Mouse (Mus musculus): ENCODE measurements around the gene Acss2. TPM values are rescaled to one million over a fixed set of nuclear protein-coding genes. Genes with fewer than 3 reads are reported as not detected.
A peak's percentile ranks its signal among the peaks of the same experiment; 100 is the strongest.

Gene Acss2
- polyA plus RNA-seq, 1 experiment from 2014 or later, result 20.8 TPM

- Histone ChIP-seq H3K27ac (no peak overlapping the region), H3K9me3 (replicated peaks; ENCODE audit: low read length) (no peaks in the 10 kb centered on the region), H3K27me3 (ENCODE audit: insufficient read depth, low read length) (no peaks in the 10 kb centered on the region), H3K4me3 (replicated peaks; ENCODE audit: low read depth, low read length) (no peak overlapping the region), H3K4me1 (replicated peaks; ENCODE audit: insufficient read depth, low read length) (no peaks in the 10 kb centered on the region), H3K4me2 (ENCODE audit: low read length) (no peak overlapping the region), H3K9ac (ENCODE audit: low read depth, low read length) (no peak overlapping the region), H3K36me3 (ENCODE audit: insufficient read depth, low read length) (no peaks in the 10 kb centered on the region)
- peak; percentile 65 for ATAC-seq (replicated peaks; ENCODE audit: low FRiP score, low read depth)
- TF ChIP-seq CTCF (IDR thresholded peaks at IDR 0.05; ENCODE audit: low read depth), result peak; percentile 91
- DNase-seq (ENCODE audit: low spot score), result peak; percentile 86
- WGBS, result 15% methylated on average over 8 of the region's 8 CpGs
Observed at GRCm38 (mm10) chr2:155619817-155620216, 102.1 kb downstream of the Acss2 start.

- Histone ChIP-seq H3K27me3 (ENCODE audit: insufficient read depth, low read length) (no peaks in the 10 kb centered on the region), H3K36me3 (ENCODE audit: insufficient read depth, low read length) (no peaks in the 10 kb centered on the region), H3K9me3 (replicated peaks; ENCODE audit: low read length) (no peaks in the 10 kb centered on the region), H3K4me1 (replicated peaks; ENCODE audit: insufficient read depth, low read length) (no peaks in the 10 kb centered on the region), H3K4me2 (ENCODE audit: low read length) (no peak overlapping the region), H3K4me3 (replicated peaks; ENCODE audit: low read depth, low read length) (no peak overlapping the region), H3K27ac (no peak overlapping the region), H3K9ac (ENCODE audit: low read depth, low read length) (no peak overlapping the region)
- no peak for TF ChIP-seq CTCF (IDR thresholded peaks at IDR 0.05; ENCODE audit: low read depth)
- ATAC-seq (replicated peaks; ENCODE audit: low FRiP score, low read depth) (no peak), DNase-seq (ENCODE audit: low spot score) (no peak)
- WGBS, result 23% methylated on average over 11 of the region's 11 CpGs
Observed at GRCm38 (mm10) chr2:155622606-155623005, 104.9 kb downstream of the Acss2 start.

- H3K9ac ChIP-seq (ENCODE audit: low read depth, low read length), result no peak overlapping the region
- H3K36me3 ChIP-seq (ENCODE audit: insufficient read depth, low read length), result no peaks in the 10 kb centered on the region
- H3K27me3 ChIP-seq (ENCODE audit: insufficient read depth, low read length), result no peaks in the 10 kb centered on the region
- no peaks in the 10 kb centered on the region for H3K9me3 ChIP-seq (replicated peaks; ENCODE audit: low read length)
- no peak for TF ChIP-seq CTCF (IDR thresholded peaks at IDR 0.05; ENCODE audit: low read depth)
- H3K4me1 ChIP-seq (replicated peaks; ENCODE audit: insufficient read depth, low read length), result peaks cover 2% of the 10 kb centered on the region
- no peak overlapping the region for H3K4me2 ChIP-seq (ENCODE audit: low read length)
- no peak overlapping the region for H3K4me3 ChIP-seq (replicated peaks; ENCODE audit: low read depth, low read length)
- H3K27ac ChIP-seq, result no peak overlapping the region
- no peak for DNase-seq (ENCODE audit: low spot score)
- 78% methylated on average over 6 of the region's 6 CpGs for WGBS
- ATAC-seq (replicated peaks; ENCODE audit: low FRiP score, low read depth), result no peak
Observed at GRCm38 (mm10) chr2:155623996-155624395, 106.2 kb downstream of the Acss2 start.

GRCm38 (mm10) chr2:155624730-155625129, 107.0 kb downstream of the Acss2 start:
- H3K27ac ChIP-seq, result no peak overlapping the region
- 43% methylated on average over 10 of the region's 10 CpGs for WGBS
- H3K9me3 ChIP-seq (replicated peaks; ENCODE audit: low read length), result no peaks in the 10 kb centered on the region
- H3K36me3 ChIP-seq (ENCODE audit: insufficient read depth, low read length), result no peaks in the 10 kb centered on the region
- H3K4me1 ChIP-seq (replicated peaks; ENCODE audit: insufficient read depth, low read length), result peaks cover 8% of the 10 kb centered on the region
- TF ChIP-seq CTCF (IDR thresholded peaks at IDR 0.05; ENCODE audit: low read depth), result peak; percentile 73
- DNase-seq (ENCODE audit: low spot score) (peak; percentile 81), ATAC-seq (replicated peaks; ENCODE audit: low FRiP score, low read depth) (no peak)
- no peak overlapping the region for H3K4me3 ChIP-seq (replicated peaks; ENCODE audit: low read depth, low read length)
- no peaks in the 10 kb centered on the region for H3K27me3 ChIP-seq (ENCODE audit: insufficient read depth, low read length)
- no peak overlapping the region for H3K9ac ChIP-seq (ENCODE audit: low read depth, low read length)
- no peak overlapping the region for H3K4me2 ChIP-seq (ENCODE audit: low read length)

GRCm38 (mm10) chr2:155626277-155626676, 108.5 kb downstream of the Acss2 start:
- no peak for DNase-seq (ENCODE audit: low spot score)
- H3K4me2 ChIP-seq (ENCODE audit: low read length), result no peak overlapping the region
- no peak overlapping the region for H3K4me3 ChIP-seq (replicated peaks; ENCODE audit: low read depth, low read length)
- H3K9me3 ChIP-seq (replicated peaks; ENCODE audit: low read length), result no peaks in the 10 kb centered on the region
- TF ChIP-seq CTCF (IDR thresholded peaks at IDR 0.05; ENCODE audit: low read depth), result no peak
- H3K27ac ChIP-seq, result no peak overlapping the region
- H3K4me1 ChIP-seq (replicated peaks; ENCODE audit: insufficient read depth, low read length), result peaks cover 8% of the 10 kb centered on the region
- no peaks in the 10 kb centered on the region for H3K36me3 ChIP-seq (ENCODE audit: insufficient read depth, low read length)
- 39% methylated on average over 15 of the region's 15 CpGs for WGBS
- no peak for ATAC-seq (replicated peaks; ENCODE audit: low FRiP score, low read depth)
- H3K9ac ChIP-seq (ENCODE audit: low read depth, low read length), result no peak overlapping the region
- H3K27me3 ChIP-seq (ENCODE audit: insufficient read depth, low read length), result peaks cover 5% of the 10 kb centered on the region; the same call in 1 of the 2 replicates

- Histone ChIP-seq H3K27me3 (ENCODE audit: insufficient read depth, low read length) (peaks cover 5% of the 10 kb centered on the region; the same call in 1 of the 2 replicates), H3K27ac (no peak overlapping the region), H3K4me2 (ENCODE audit: low read length) (no peak overlapping the region), H3K9ac (ENCODE audit: low read depth, low read length) (no peak overlapping the region), H3K4me3 (replicated peaks; ENCODE audit: low read depth, low read length) (no peak overlapping the region), H3K36me3 (ENCODE audit: insufficient read depth, low read length) (no peaks in the 10 kb centered on the region), H3K4me1 (replicated peaks; ENCODE audit: insufficient read depth, low read length) (peaks cover 8% of the 10 kb centered on the region), H3K9me3 (replicated peaks; ENCODE audit: low read length) (no peaks in the 10 kb centered on the region)
- DNase-seq (ENCODE audit: low spot score), result peak; percentile 75
- TF ChIP-seq CTCF (IDR thresholded peaks at IDR 0.05; ENCODE audit: low read depth), result peak; percentile 89
- no peak for ATAC-seq (replicated peaks; ENCODE audit: low FRiP score, low read depth)
- WGBS, result 59% methylated on average over 21 of the region's 21 CpGs
Observed at GRCm38 (mm10) chr2:155627030-155627738, 109.4 kb downstream of the Acss2 start.

Data from kidney, postnatal 0 days (tissue).